Mouse (Mus musculus): ENCODE measurements around the gene Txnrd1.

DNA sequence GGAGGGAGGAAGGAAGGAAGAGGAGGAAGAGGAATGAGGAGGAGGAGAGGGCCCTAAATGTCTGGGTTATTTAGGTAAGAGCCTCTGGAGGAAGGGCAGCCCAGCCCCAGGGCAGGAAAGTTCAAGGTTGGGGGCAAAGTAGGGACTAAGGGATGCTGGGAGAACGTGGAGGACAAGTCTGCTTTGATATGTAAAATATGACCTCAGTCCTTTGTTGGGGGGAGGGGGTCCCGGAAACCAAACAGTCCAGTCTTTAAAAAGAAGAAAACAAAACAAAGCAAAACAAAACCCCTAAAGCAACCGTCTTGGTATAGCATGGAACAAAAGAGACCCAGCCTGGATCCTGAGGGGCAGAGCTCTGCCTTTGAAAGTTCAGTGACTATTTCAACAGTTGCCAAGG, 24.4 kb upstream of the Txnrd1 start:
- TF ChIP-seq CTCF (IDR thresholded peaks at IDR 0.05; ENCODE audit: extremely low read depth, insufficient read length, insufficient replicate concordance, low read depth, low read length), result no peak
- TF ChIP-seq POLR2A (IDR thresholded peaks at IDR 0.05; ENCODE audit: low read depth, low read length), result no peak

Measured in small intestine, adult 2 months (tissue).